Mouse (Mus musculus): ENCODE data around the gene L3mbtl3. TPM values are rescaled to one million over a fixed set of nuclear protein-coding genes. Genes with fewer than 3 reads are reported as not detected.

L3mbtl3 gene
- polyA plus RNA-seq, 1 experiment: 15.7 TPM

DNA sequence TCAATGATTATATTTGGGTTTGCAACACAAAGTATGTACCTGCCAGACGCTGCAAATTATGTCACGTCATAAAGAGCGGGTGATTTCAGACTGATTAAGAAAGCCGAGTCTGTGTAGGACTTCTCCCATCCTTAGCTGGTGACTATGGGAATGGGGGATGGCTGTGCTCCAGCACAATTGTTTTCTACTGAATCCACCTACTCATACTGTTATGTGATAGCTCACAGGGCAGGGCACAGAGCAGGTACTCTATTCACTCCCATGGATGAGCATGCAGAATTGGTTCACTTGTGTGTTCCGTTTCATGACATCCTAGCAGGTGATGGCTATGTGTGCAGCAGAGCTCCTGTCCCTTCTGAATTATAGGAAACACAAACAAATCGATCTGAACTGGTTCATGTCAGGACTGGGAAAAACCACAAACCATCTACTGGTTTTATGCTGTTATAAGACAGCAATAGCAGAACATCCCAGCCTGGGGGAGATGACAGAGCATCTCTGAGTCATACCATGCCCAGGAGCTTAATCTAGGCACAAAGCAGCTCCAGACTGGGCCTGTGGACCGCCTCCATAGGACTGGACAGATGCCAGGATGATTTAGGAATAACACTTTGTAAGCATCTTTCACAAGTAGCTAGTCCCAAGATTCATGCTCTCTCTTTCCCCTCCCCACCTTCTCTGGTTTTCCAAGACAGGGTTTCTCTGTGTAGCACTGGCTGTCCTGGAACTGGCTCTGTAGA, 126.2 kb downstream of the L3mbtl3 start:
- DNase-seq (ENCODE audit: extremely low spot score in 1 of 2, low spot score in 1 of 2): peak; percentile 90 to 92

DNA sequence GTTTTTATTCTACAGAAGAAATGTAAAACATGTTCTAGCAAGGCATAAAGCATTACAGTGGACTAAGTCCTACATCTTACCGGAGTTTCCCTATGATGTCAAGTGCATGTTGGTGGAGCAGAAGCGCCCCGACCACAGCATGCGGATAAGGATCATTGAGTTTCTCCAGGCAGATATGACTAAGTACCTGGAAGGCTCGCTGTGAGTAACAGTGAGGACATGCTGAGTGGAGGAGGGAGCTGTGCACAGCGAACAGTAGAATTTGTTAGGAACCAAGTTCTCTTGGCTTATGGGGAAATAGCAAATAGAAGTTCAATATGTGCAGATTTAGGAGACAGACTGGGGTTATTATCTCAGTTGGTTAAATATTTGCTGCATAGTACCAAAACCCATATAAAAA, 131.3 kb downstream of the L3mbtl3 start:
- no peak for DNase-seq (ENCODE audit: extremely low spot score in 1 of 2, low spot score in 1 of 2)

DNA sequence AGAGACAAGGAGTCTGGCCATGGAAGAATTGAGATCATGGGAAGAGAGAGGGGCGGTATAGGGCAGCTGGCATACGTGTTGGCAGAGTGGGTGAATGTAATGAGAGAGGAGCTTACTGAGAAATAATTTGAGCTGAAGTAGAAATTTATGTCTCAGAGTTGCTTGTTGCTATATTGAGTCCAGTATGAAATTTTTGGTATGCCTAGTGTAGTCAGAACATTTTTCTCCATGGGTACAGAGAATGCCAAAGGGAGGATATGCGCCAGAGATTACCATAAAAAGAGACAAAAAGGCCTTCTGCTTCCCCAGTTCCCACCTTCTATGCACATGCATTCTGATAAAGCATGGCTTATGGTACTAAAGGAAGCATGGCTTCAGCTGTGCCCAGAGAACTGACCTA, 132.6 kb downstream of the L3mbtl3 start:
- peak in 1 of 2 experiments; percentile 30 for DNase-seq (ENCODE audit: extremely low spot score in 1 of 2, low spot score in 1 of 2)

DNA sequence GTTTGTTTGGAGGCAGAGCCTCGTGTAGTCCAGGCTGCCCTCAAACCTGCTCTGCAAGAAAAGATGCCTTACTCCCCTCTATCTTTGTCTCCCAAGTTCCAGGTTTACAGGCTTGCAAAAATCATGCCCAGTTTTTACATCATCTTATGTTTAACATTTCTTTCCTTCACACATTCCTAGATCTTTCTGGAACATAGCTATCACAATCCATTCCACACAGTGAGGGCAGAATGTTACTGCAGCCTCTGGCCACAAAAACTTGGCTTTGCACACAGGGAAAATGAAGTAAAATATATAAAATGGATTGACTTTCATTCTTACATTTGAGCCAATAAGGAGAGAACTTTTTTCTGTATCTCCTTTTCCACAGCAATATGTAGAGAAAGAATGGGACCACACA, 136.7 kb downstream of the L3mbtl3 start:
- DNase-seq (ENCODE audit: extremely low spot score in 1 of 2, low spot score in 1 of 2): no peak

DNA sequence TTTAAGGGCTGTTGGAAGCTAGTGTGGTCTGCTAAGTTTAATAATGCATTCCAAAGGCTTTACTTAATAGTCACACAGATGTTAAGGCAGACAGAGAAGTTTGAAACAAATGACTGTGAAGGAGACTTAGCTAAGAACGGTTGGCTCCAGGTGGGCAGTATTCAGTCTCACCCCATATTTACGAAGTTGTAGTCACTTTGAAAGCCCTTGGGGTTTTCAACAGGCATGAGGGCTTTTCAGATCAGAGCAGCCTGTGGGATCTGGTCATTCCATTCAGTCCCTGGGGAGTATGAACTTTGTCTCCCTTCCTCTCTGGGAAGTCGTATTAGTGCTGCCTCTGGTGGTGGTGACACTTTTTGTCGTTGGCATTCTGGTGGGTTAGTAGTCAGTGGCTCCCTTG, 137.2 kb downstream of the L3mbtl3 start:
- no peak for DNase-seq (ENCODE audit: extremely low spot score in 1 of 2, low spot score in 1 of 2)

DNA sequence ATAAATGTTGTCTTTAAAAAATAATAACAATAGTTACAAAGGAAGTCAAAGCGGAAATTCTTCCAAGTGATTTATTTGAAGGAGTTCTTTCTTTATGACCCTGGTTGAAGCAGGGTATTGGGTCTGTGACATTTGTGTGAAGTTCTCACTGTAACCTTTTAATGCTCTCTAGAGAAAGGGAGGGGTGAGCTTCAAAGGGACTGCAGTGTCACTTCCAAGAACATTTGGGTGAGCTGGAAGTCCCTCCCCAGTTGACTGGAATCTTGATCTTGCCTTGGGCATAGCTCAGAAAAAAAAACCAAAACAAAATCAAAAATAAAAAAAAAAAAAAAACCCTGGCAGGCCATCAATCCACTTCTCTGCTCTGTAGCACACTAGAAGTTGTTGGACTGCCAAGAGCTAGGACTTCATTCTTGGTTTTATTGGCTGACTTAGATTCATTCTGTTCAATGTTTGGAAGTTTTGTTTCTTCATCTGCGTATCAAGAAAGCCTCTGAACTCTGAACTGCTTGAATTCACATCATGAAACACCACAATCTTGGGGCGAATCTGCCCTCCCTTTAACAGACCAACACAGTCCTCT, 143.6 kb downstream of the L3mbtl3 start:
- DNase-seq (ENCODE audit: extremely low spot score in 1 of 2, low spot score in 1 of 2): no peak

DNA sequence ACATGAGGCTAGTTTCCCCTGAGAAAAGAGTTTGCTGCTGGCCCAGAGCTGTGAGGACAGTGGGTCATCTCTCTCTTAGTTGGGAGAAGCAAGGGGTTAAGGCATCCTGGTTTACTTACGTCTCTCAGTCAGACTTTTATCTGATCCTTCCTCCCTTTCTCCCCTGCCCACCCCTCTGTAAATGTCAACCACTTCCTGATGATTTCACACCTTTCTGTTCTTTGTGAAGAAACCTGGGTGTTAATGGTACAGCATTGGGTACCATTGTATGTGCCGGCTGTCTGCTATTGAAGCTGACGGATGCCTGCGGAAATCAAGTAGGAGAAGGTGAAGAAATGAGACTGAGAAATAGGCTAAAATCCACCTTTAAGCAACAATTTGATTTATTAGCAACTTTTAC, 146.3 kb downstream of the L3mbtl3 start, which contains the start of gene Samd3:
TSS of gene Samd3 (plus strand) at position 220 of the 400 bp plus-strand sequence.
- DNase-seq (ENCODE audit: extremely low spot score in 1 of 2, low spot score in 1 of 2): no peak

DNA sequence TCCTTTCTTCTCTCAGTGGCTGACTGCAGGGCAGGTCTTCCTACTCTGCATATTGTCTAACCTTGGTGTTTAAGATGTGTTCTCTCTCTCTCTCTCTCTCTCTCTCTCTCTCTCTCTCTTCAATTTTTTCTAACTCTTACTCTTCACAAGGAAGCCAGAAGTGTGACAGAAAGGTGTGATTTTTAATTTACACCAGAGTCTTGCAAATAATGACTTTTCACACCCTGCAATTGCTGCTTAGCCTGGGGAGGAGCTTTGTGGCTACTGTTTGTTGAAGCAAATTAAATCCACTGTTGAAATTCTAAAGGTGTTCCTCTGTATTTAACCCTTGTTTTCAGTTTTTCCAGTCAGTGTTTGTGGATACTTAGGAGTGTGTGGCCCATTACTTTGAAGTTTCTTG, 147.6 kb downstream of the L3mbtl3 start:
- no peak for DNase-seq (ENCODE audit: extremely low spot score in 1 of 2, low spot score in 1 of 2)

DNA sequence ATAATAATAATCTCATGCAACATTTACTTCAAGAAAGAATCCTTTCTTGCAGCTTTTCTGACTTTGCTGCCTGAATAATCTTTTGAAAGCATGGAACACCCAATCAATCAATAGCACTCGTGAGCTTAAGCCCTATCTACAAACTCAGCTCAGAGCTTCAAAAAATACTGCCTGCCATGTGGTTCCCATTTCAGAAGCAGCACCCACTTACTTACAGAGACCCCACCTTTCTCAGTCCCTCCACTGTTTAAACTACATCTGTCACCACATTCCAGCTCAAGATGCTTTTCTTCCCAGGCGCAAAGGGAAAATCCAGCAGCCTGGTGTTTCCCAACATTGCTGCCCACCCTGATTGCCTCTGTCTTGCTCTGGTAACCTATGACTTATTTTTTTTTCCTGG, 149.0 kb downstream of the L3mbtl3 start:
- DNase-seq (ENCODE audit: extremely low spot score in 1 of 2, low spot score in 1 of 2): no peak

DNA sequence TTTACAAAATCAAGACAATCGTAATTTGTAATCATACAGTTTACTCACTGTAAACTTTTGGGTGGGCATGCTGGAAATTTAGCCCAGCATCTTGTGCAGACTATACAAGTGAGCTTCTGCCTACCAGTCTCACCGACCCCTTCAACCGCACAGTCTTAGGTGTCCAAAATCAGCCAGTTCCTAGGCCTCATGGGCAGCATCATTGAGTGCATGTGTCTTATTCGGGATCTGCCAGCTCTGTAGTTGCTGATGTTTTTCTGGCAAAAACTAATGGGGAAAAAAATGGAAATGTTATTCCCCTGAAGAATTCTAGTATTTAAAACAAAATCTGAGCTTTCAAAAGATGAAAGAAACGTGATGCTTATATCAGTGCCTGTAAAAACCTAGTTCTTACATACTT, 149.5 kb downstream of the L3mbtl3 start:
- no peak for DNase-seq (ENCODE audit: extremely low spot score in 1 of 2, low spot score in 1 of 2)

Other genes with a start within 250 kb of the L3mbtl3 start
- 2.5 and 3.2 TPM in 2 replicates for gene Samd3, start 146.3 kb downstream of the L3mbtl3 start, polyA plus RNA-seq (2012; rRNA removed)